Mouse (Mus musculus): ENCODE measurements around the gene Mycbp2. TPM values are rescaled to one million over a fixed set of nuclear protein-coding genes. Genes with fewer than 3 reads are reported as not detected.

Mycbp2 gene
- polyA plus RNA-seq (2015; fragmentation: Nextera tagmentation; extraction: Ambion mirVana) = 19.6 and 21.9 TPM in 2 replicates

DNA sequence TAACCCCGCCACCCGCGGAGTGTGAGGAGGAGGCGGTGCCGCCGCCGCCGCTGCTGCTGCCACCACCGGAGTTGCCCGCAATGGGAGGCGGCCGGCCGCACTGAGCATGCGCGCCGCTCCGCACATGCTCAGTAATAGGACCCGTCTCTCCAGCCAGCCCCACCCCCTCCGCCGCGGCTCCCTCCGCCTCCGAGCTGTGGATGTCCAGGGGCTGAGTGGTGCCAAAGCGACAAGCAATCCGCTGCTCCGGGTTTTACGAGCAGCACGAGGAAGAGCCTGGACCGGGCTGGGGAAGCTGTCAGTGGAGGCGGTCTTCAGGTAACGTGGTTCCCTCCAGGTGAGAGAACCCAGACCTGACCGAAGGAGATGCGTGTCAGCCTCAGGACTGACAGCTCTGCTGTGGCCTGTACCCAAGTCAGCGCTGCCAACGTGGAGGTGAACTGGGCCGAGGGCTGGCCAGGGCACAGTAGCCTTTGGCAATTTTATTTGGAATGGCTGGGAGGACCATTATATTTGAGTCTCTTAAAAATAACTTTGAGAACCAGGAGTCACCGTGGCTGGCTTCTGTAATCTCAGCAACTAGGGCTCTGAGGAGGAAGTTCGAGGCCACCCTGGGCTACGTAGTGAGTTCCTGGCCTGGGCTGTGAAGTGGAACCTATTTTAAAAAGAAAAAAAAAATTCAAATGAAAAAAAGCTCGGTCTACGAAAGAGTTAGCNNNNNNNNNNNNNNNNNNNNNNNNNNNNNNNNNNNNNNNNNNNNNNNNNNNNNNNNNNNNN, at the start of gene Mycbp2:
TSS of gene Mycbp2 (minus strand) at position 86 of the 777 bp plus-strand sequence.
- Histone ChIP-seq H3K4me1 (peaks cover 13% of the 10 kb centered on the region), H3K9ac (peak within 1 kb of the TSS; percentile 71), H3K36me3 (no peaks in the 10 kb centered on the region), H3K9me3 (no peaks in the 10 kb centered on the region), H3K27ac (peak within 1 kb of the TSS; percentile 91), H3K27me3 (replicated peaks) (no peaks in the 10 kb centered on the region), H3K4me2 (peak within 1 kb of the TSS; percentile 79), H3K4me3 (replicated peaks) (peak within 1 kb of the TSS; percentile 85)
- ATAC-seq (ENCODE audit: insufficient read depth, low FRiP score, low read depth) = peak; percentile 99
- 6% methylated on average over 40 of the region's 41 CpGs for WGBS

DNA sequence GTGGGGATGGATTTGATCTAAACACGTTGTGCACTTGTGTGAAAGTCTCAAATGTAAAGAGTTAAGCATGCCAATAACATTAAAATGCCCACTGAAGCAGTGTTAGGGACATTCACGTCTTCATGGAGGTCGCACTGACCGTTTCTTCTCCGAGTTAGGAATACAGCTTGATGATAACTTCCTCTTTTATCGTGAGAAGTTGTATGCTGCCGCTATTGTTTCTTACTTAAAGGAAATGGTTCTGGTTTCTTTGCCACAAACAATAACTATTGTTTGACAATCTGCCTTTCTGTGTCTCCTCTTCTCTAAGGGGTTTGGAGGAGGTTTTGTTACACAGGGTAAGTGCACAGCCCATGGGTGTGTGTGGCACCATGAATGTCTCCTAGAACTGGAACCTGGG, 45.8 kb upstream of the Mycbp2 start:
- Histone ChIP-seq H3K9ac (no peak overlapping the region), H3K4me3 (replicated peaks) (no peak overlapping the region), H3K4me2 (no peak overlapping the region), H3K27me3 (replicated peaks) (no peaks in the 10 kb centered on the region), H3K4me1 (no peaks in the 10 kb centered on the region), H3K36me3 (no peaks in the 10 kb centered on the region), H3K9me3 (no peaks in the 10 kb centered on the region), H3K27ac (no peak overlapping the region)
- ATAC-seq (ENCODE audit: insufficient read depth, low FRiP score, low read depth) = no peak
- WGBS = 74% methylated on average over 7 of the region's 7 CpGs

DNA sequence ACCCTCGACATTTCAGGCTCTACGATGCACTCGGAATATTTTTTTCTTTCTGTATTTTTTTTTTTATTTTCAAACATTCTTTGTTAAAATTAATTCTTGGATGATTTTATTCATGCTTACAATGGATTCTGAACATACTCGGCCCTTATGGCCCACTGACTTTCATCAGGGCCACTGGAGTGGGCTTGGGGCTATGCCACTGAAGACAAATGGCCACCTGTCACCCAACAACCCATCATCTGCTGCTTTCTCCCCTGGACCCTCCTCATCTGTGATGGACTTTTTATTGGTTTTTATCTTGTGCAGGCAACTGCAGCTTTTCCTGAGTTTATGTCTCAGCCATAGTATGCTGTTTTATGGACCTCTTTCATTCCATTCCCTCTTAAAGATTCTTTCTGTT, 40.8 kb upstream of the Mycbp2 start:
- ATAC-seq (ENCODE audit: insufficient read depth, low FRiP score, low read depth) = no peak
- Histone ChIP-seq H3K27me3 (replicated peaks) (no peaks in the 10 kb centered on the region), H3K36me3 (no peaks in the 10 kb centered on the region), H3K9me3 (no peaks in the 10 kb centered on the region), H3K27ac (no peak overlapping the region), H3K9ac (no peak overlapping the region), H3K4me3 (replicated peaks) (no peak overlapping the region), H3K4me1 (no peaks in the 10 kb centered on the region), H3K4me2 (no peak overlapping the region)
- WGBS = 82% methylated on average over 4 of the region's 4 CpGs

DNA sequence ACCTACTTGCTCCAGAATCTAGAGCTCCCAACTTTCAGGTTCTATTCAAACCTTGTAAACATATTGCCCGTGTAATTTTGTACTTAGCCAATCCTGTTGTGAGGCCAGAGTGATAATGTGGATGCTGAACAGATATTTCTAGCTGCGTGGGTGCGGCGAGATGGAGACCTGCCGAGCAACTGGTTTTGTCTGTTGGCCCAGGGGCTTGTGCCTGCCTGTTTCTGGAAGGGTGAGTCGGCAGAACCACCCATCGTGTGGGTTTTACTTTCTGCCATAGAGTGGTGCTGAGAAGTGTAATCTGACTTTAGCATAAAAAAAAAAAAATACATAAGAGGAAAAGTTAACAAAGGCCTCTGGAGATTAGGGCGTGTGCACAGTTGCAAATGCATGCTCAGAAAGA, 40.3 kb upstream of the Mycbp2 start:
- H3K4me2 ChIP-seq = no peak overlapping the region
- 64% methylated on average over 8 of the region's 8 CpGs for WGBS
- H3K36me3 ChIP-seq = no peaks in the 10 kb centered on the region
- no peak overlapping the region for H3K9ac ChIP-seq
- peak overlapping the region; percentile 40; the same call in 1 of the 2 replicates for H3K27ac ChIP-seq
- no peak overlapping the region for H3K4me3 ChIP-seq (replicated peaks)
- no peaks in the 10 kb centered on the region for H3K27me3 ChIP-seq (replicated peaks)
- no peak for ATAC-seq (ENCODE audit: insufficient read depth, low FRiP score, low read depth)
- H3K4me1 ChIP-seq = no peaks in the 10 kb centered on the region
- H3K9me3 ChIP-seq = no peaks in the 10 kb centered on the region

DNA sequence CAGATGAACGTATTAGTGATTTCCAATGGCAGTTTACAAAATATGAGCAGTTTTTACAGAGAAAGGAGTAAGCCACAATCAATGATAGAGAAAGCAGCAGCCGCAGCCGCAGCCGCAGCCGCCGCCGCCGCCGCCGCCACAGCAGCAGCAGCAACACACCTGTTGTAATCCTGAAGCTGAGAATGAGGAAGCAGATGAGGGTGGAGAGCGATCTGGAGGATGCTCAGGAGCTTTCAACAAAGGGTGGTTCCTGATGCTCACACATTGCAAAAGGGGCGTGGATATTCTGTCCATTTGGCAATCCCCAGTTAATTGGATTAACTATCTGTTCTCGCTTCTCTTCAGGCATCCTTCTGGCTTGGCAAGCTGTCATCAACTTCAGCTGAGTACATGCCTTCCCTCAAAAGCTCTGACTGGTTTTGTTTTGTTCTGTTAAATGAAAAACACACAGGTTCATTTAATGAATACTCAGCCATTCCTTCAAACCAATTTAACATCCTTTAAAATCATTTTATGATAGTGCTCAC, 38.5 kb upstream of the Mycbp2 start:
- H3K9me3 ChIP-seq = no peaks in the 10 kb centered on the region
- no peaks in the 10 kb centered on the region for H3K4me1 ChIP-seq
- no peak overlapping the region for H3K4me2 ChIP-seq
- H3K9ac ChIP-seq = no peak overlapping the region
- H3K27ac ChIP-seq = no peak overlapping the region
- no peak for ATAC-seq (ENCODE audit: insufficient read depth, low FRiP score, low read depth)
- H3K36me3 ChIP-seq = no peaks in the 10 kb centered on the region
- 67% methylated on average over 13 of the region's 13 CpGs for WGBS
- no peaks in the 10 kb centered on the region for H3K27me3 ChIP-seq (replicated peaks)
- H3K4me3 ChIP-seq (replicated peaks) = no peak overlapping the region

DNA sequence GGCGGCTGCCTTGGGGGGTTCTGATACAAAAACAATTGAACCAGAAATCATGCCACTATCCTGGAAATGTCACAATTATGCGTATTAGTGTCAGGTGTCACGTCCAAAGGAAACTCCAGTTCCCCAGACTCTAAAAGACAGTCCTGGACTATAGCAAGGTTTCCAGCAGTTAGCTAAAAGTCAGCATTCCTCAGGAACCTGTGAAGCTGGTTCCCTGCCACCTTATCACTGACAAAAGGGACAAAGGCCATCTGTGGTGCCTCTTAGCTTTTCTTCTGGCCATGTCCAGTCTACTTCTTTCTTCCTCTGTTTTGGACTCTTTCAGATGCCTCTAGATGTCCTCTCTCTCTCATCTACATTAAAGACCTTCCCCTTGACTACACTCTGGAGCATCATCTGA, 32.1 kb upstream of the Mycbp2 start:
- Histone ChIP-seq H3K4me2 (no peak overlapping the region), H3K27me3 (replicated peaks) (no peaks in the 10 kb centered on the region), H3K36me3 (no peaks in the 10 kb centered on the region), H3K9ac (no peak overlapping the region), H3K27ac (no peak overlapping the region), H3K4me3 (replicated peaks) (no peak overlapping the region), H3K9me3 (no peaks in the 10 kb centered on the region), H3K4me1 (no peaks in the 10 kb centered on the region)
- no peak for ATAC-seq (ENCODE audit: insufficient read depth, low FRiP score, low read depth)
- WGBS = 75% methylated on average over 3 of the region's 3 CpGs

DNA sequence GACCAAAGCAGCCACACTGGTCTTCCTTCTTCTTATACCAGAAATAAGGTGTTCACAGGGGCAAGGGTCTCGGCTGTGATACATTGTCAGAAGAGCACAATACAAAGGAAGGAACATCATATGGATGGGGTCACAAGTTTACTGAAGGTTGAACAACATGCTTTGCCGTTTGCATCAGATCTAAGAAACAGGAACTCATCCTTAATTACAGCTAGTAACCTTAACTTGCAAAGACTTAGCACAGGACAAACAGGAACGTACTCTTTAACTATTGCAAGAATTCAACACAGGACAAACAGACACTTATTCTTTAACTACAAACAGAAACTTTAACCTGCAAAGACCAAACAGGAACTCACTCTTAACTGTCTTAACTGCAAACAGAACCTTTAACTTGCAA, 30.2 kb upstream of the Mycbp2 start:
- H3K4me2 ChIP-seq = no peak overlapping the region
- no peak overlapping the region for H3K27ac ChIP-seq
- 59% methylated on average over 3 of the region's 3 CpGs for WGBS
- no peaks in the 10 kb centered on the region for H3K4me1 ChIP-seq
- H3K36me3 ChIP-seq = no peaks in the 10 kb centered on the region
- H3K4me3 ChIP-seq (replicated peaks) = no peak overlapping the region
- no peaks in the 10 kb centered on the region for H3K9me3 ChIP-seq
- no peaks in the 10 kb centered on the region for H3K27me3 ChIP-seq (replicated peaks)
- no peak overlapping the region for H3K9ac ChIP-seq
- no peak for ATAC-seq (ENCODE audit: insufficient read depth, low FRiP score, low read depth)

DNA sequence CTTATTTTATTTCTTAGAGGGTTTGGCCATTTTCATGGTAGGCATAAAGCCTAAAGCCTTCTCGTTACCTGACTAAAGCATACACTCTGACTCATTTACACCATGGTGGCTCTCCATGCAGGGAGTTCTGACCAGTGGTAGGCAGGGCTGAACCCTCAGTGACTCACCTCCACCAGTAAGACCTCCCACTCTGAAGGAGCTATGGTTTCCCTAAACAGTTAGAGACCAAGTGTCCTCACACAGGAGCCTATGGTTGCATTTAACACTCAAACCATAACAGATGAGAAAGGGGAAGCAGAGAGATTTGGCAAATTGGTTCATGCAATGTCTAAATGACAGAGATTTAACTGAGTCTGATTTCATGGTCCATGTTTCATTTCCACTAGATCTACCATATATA, 28.9 kb upstream of the Mycbp2 start:
- Histone ChIP-seq H3K4me3 (replicated peaks) (no peak overlapping the region), H3K4me2 (no peak overlapping the region), H3K27ac (no peak overlapping the region), H3K4me1 (no peaks in the 10 kb centered on the region), H3K9me3 (no peaks in the 10 kb centered on the region), H3K36me3 (no peaks in the 10 kb centered on the region), H3K9ac (no peak overlapping the region), H3K27me3 (replicated peaks) (no peaks in the 10 kb centered on the region)
- no peak for ATAC-seq (ENCODE audit: insufficient read depth, low FRiP score, low read depth)
- WGBS = 71% methylated on average over 1 of the region's 1 CpGs

DNA sequence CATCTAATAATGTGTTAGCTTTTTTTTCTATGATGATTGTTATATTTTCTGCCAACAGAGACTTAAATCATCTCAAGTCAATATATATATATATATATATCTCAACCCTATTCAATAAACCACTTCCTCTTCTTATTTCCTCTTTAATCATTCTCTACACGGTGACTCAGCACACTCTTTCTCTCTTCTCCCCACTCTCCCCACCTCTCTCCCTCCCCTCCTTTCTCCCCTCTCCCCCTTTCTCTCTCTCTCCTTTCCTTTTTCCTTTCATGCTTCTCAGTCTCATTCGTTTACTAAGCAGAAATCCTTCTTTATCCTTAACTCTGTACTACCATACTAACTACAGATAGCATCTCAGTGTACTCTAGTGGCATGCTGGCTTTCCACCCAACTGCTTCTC, 16.6 kb upstream of the Mycbp2 start:
- Histone ChIP-seq H3K4me1 (no peaks in the 10 kb centered on the region), H3K27ac (no peak overlapping the region), H3K27me3 (replicated peaks) (no peaks in the 10 kb centered on the region), H3K4me2 (no peak overlapping the region), H3K36me3 (no peaks in the 10 kb centered on the region), H3K9me3 (no peaks in the 10 kb centered on the region), H3K4me3 (replicated peaks) (no peak overlapping the region), H3K9ac (no peak overlapping the region)
- no peak for ATAC-seq (ENCODE audit: insufficient read depth, low FRiP score, low read depth)
- WGBS = 44% methylated on average over 2 of the region's 2 CpGs

DNA sequence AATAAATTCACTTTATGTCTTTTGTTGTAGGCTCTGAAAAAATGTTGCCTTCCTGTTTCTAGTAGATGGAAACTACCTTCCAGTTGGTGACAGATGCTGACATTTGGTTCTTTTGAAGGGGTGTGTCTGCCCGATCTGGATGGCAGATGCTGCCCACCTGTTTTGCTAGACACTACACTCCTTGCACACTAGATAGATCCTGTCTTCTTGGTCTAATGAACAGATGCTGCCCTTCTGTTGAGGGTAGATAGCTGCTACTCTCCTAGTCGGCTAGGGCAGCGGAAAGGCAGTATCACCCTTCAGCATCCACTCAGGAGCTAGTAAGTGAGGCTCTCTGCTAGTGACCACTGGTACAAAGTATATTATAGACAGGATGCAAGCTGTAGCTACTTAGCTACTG, 9.5 kb upstream of the Mycbp2 start:
- WGBS = 63% methylated on average over 3 of the region's 3 CpGs
- H3K4me2 ChIP-seq = no peak overlapping the region

DNA sequence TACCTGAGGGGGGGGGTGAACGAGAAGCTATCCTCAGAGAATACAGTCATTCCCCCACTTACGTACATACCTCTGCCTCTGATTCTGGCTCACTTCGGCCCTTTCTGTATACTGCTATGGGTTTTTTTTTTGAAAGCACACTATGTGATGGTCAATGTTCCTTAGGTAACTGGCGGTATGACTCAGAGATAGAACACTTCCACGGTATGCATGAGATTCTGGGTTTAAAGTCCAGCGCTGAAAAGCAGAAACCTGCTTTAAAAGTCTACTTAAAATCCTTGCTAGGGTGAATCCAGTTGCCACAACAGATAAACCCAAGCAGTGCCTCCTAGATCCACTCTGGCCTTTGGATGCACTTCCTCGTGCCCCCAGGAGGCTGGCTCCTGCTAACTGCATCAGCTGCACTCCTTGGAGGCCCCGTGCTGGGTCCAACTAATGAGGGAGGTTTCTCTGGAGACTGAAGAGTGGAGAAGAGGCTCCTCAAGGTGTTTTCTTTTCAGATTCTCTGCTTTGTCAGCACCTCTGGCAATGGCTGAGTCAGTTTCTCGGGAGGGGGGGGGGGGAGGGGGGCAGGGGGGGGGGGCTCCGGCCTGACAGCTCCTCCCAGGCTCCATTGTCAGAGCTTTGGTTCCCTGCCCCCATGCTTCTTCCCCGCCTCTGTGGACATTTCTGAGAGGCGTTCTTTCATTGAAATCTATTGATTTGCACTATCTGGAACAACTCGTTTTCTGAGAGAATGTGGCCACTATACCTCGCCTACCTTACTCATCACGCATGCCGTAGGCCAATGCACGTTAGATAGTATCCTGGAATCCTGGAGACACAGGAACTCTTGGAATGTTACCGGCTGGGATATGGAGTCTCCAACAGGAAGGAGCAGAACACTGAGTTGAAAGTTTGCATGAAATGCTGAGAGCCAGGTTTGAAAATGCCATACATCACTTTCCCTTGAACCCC, 8.1 kb upstream of the Mycbp2 start:
- no peak overlapping the region for H3K4me3 ChIP-seq (replicated peaks)
- H3K4me1 ChIP-seq = peaks cover 10% of the 10 kb centered on the region
- H3K4me2 ChIP-seq = peak overlapping the region; percentile 34
- ATAC-seq (ENCODE audit: insufficient read depth, low FRiP score, low read depth) = no peak
- H3K9me3 ChIP-seq = no peaks in the 10 kb centered on the region
- no peak overlapping the region for H3K27ac ChIP-seq
- no peaks in the 10 kb centered on the region for H3K27me3 ChIP-seq (replicated peaks)
- no peak overlapping the region for H3K9ac ChIP-seq
- no peaks in the 10 kb centered on the region for H3K36me3 ChIP-seq
- 35% methylated on average over 18 of the region's 18 CpGs for WGBS

More for the DNA sequence above, 9.5 kb upstream of the Mycbp2 start:
- H3K4me1 ChIP-seq = peaks cover 5% of the 10 kb centered on the region
- no peaks in the 10 kb centered on the region for H3K36me3 ChIP-seq
- no peak overlapping the region for H3K4me3 ChIP-seq (replicated peaks)
- ATAC-seq (ENCODE audit: insufficient read depth, low FRiP score, low read depth) = no peak
- no peaks in the 10 kb centered on the region for H3K9me3 ChIP-seq
- no peak overlapping the region for H3K27ac ChIP-seq
- H3K27me3 ChIP-seq (replicated peaks) = no peaks in the 10 kb centered on the region
- no peak overlapping the region for H3K9ac ChIP-seq
